Mouse (Mus musculus) megakaryocyte, adult 5-6 weeks (primary cell): ENCODE data around the gene Tbc1d5. TPM values are rescaled to one million over a fixed set of nuclear protein-coding genes. Genes with fewer than 3 reads are reported as not detected.

ENCODE experiments used
- ATAC-seq: 2 replicates; pipeline ENCODE4 v1.8.0; 2016; ENCODE audit warnings: mild to moderate bottlenecking, inconsistent platforms; ENCODE audit not compliant: poor library complexity, severe bottlenecking
- total RNA-seq, 2 experiments: library from RNA; stranded (forward) in 1 of 2; stranded (reverse) in 1 of 2; fragments of 153-499, 151-499 nt in 1 of 2; fragments of 221-1000, 200-1000 nt in 1 of 2; gene quantifications; 2 replicates each; pipeline versions ENCODE4 v1.2.3 to v1.2.4; 2015 to 2017

Tbc1d5 gene
- total RNA-seq (2015): 44.5 and 51.3 TPM in 2 replicates
- 28.0 and 35.7 TPM in 2 replicates for total RNA-seq (2017)

DNA sequence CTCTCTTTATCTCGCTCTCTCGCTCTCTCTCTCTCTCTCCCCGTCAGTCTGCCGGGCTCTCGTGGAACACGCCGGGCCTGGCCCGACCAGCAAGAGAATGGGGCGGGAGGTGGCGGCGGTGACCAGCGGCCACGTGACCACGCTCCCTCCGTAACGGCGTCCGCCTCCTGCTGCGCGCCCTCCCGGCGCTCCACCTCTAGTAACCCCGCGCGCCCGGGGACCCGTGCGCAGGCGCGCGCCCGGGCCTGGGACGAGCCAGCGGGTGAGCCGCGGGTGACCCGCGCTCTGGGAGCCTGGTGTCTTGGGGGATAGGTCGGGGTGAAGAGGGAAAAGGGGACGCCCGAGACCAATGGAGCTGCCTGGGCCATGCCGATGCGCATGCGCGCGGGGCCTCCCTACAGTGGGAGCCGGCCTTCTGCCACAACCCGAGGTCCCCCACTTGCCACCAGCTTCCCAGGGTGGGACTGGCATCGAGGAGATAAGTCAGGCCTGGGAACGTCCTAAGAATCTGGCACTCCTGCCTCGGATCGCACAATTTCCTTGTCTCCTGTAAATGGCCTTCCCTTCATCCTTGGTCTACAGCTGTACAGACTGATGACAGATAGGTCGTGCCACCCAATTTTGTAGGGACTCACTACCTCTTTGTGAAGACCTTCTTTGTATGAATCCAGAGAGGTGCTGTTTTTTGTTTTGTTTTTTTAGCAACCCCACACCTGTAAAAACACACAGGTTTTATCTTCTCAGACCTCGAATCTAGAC is at the start of gene Tbc1d5:
TSS of gene Tbc1d5 (minus strand) at position 158 of the 759 bp plus-strand sequence.
- ATAC-seq: peak; percentile 87

DNA sequence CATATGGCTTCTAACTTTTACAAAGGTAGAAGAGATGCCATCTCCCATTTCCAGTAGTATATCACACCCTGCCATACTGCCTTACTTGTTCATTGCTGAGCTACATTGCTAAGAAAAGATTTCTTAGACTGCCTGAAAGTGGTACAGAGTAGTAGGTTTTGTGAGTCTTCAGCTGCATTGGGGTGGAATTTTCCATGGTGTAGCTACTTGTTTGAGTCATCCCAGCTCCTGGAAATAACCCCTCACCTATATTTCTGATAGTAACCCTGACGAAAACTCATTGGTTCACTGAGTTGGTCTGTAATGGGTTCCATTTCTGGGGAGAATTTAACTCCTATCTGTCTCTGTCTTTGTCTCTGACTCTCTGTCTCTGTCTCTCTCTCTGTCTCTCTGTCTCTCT is 46.9 kb upstream of the Tbc1d5 start:
- ATAC-seq: no peak

DNA sequence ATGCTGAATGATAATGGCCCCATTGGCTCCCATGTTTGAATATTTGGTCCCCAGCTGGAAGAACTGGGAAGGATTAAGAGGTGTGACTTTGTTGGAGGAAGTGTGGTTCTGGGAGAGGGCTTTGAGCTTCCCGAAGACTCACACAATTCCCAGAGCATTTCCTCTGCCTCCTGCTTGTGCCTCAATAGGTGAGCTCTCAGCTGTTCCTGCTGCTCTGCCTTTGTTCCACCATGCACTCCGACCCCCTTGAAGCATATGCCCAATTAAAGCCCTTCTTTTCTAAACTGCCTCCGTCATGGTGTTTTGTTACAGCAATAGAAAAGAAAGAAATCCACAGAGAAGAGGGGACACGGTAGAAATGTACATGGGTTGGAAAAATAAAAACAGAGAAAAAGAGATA is 44.0 kb upstream of the Tbc1d5 start:
- no peak for ATAC-seq

DNA sequence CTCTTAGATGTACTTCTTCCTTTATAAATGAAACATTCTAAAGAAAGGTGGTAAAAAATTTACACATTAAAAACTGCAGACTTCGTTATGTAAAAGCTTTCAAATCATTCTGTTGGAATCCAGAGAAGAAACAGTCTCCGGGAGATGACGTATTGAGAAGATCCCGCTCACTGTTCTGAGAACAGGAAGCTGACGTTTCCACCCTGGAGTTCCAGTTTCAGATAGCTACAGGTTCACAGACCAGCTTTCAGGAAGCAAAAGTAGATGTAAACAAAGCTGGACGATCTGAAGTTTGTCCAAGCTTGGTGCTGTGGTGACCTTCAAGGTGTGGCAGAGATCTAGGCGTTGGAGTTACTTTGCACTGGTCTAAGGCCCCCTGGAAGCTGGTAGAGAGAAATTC is 41.9 kb upstream of the Tbc1d5 start:
- peak; percentile 91 for ATAC-seq

DNA sequence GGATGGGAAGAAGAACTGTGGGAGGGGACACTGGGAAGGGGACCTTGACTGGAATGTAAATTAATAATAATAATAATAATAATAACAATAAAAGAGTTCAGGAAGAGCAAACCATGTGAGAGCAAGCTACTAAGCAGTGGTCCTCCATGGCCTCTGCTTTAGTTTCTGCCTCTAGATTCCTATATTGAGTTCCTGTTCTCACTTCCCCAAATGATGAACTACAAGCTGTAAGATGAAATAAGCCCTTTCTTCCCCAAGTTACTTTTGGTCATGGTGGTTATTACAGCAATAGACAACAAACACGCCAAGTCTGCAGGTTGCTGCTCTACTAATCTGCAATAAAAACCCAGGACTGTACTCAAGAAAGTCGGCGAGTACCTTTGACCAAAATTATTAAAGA is 40.7 kb upstream of the Tbc1d5 start:
- peak; percentile 78 for ATAC-seq

DNA sequence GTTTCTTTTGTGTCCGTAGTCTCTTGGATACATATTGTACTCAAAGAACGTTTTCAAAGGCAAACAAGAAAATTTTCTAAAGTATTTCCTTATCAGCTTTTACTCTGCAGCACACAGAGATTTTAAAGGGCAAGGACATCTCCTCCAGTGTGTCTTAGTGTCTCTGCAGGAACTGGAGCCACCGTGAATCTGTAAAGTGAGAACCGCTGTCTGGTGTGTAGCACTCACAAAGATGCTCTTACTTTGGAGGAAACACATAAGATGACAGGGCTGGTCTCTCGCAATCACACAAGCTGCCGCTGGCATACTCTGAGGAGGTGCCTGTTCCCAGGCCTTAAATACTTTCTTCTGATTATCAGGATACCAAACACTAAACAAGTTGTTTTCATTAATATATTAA is 37.3 kb upstream of the Tbc1d5 start:
- no peak for ATAC-seq

DNA sequence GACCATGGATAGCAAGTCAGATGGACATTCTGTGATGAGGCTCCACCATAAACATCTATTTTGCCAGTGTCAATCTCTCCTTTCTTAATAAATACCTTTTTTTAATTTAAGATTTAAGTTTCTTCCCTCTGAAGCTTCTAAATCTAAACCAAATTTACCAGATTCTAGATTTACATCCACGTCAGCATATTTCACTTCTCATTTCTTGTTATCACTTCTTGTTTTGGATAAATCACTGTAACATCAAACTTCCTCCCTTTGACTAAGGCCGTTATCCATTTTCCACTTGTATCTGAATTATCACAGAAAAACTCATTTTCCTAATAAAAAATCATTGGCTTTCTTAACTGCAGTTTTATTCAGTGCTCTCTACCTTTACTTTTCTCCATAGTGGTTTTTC is 30.4 kb upstream of the Tbc1d5 start:
- peak; percentile 93 for ATAC-seq

DNA sequence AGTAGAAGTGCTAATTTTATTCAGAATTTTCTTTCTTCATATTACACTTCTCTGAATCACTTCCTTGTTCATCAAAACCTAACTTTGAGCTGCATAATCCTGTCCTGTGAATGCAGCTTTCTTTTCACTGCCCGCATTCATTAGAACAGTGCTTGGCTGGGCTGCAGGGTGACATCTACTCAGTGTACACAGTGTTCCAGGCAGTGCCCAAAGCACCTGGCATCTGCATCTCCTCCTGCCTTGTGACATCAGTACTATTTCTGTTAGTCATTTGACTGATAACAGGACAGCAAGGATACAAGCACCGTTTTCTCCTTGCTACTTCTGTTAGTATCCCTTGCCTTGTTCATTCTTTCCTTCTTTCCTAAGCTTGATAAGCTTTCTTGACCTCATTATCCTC is 25.5 kb upstream of the Tbc1d5 start:
- no peak for ATAC-seq

DNA sequence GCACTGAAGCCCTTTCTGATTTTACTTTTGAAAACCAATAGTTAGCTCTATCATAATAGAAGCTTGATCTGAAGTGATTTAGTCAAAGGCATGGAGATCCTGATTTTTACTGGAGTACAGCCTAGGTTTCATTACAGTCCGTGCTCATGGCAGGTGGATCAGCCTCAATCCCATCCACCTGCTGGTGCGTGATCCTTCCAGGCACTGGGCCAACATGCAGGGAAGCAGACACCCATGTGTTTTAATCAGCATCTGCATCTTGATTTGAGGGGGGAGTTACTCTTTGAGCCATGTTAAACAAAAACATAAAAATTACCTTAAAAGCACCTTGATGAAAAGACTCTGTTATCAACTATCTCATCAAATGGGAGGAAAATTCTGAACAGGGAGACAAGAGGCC is 16.4 kb upstream of the Tbc1d5 start:
- no peak for ATAC-seq

DNA sequence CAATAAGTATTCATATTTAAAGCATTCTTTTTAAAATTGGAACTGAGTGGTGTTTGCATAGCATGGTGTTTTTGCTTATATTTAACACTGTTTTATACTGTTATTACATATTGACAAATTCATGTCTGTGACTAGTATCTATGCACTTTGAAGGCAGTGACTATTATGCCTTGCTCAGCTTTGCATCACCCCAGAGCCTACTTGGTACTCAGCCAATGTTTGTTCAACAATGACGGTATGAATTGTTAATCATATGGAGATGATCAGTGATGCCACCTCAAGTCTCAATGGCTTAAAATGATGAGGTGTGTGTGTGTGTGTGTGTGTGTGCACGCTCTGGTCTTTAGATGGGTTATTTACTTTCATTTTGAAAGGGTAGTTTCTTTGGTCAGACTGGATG is 15.6 kb upstream of the Tbc1d5 start:
- ATAC-seq: no peak

DNA sequence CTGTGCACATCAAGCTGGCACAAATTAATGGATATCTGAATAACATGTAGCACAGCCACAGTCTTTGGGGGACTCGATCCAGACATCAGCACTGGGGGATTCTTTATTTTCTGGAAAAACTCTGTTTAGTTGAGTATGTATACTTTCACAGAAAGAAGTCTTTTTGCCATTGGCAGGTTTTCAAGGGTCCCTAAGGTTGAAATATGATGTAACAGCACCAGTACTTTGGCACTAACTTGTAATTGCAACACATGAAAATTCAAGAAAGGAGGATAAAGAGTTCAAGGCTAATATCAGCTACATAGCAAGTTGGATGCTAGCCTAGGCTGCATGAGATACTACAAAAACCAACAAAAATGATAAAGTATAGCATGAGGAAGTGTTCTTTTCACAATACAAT is 12.2 kb upstream of the Tbc1d5 start:
- no peak for ATAC-seq

DNA sequence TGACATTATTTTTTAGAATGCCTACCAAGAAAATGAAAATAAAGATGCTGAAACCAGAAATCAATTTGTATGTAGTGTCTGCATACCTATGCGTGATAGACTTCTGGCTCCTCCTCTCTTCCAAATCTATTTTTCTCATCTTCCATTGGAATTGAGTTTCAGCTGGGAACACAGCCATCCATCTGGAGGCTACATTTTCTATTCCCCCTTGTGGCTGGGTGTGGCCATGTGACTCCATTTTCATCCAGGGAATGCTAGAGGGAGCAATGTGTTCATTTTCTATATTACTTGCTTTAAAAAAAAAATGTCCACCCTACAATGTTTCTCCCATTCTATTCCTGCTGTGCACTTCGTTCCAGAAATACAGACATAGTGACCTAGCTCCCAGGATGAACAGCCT is 3.6 kb upstream of the Tbc1d5 start:
- no peak for ATAC-seq

DNA sequence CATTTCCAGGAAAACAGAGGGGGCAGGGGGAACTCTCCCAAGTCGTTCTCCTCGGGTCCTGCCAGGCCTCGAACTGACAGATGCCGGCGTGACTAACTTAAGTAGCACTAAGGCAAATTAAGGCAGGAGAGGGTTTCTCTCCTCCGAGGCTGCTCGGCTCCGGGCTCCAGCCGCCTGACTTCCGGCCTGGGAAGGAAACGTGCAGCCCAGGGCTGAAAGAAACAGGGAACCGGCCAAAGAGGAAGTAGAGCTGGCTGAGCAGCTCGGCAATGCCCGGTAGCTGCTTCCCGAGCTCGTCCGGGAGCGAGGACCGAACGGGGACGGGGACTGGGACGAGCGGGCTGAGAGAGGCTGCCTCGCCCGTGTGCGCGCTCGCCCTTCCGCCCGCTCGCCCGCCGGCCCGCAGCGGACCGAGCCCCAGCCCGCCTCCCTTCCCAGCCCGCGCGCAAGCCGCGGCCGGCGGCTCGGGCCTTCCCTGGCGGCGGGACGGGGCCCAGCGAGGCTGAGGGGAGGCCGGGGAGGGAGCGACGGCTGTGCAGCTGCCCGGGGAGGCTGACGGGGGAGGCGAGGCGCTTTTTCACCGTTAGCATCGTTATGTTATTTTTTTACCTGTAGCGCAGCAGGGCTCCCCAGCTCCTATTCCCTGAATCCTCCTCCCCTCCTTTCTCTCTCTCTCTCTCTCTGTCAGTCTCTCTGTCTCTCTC is 509 bp downstream of the Tbc1d5 start:
- ATAC-seq: peak; percentile 78

DNA sequence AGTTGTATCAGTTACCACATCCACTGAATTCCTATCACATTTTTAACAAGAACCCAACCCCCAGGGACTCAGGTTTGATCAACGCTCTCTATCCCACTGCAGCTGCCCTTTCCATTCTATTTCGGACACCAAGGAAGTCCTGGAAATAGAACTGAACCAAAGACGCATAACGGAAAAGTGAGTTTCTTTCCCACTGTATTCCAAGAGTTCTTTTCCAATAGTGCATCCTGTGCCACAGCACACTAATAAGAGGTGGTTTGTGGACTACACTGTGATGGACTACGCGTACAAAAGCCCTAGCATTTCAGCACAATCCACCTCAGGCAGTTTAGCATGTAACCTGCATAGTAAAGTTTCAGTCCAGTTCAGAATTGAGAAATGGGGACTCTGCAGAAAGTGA is 1.2 kb downstream of the Tbc1d5 start:
- ATAC-seq: peak; percentile 5; the same call in 1 of the 2 replicates

DNA sequence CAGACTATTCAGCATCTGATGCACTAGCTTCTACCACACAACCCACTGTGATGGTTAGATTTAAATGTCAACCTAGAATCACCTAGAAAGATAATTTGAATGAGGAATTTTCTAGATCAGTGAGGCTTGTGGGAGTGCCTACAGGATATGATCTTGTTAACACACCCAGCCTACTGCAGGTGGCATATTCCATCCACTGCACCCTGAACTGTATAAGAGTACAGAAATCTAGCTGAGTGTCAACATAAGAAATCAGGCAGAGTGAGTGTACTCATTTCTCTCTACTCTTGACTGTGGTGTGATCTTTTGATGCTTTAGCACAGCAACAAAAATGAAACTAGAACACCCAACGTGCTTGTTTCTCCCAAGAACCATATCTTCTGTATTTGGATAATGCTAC is 6.8 kb downstream of the Tbc1d5 start:
- ATAC-seq: no peak

DNA sequence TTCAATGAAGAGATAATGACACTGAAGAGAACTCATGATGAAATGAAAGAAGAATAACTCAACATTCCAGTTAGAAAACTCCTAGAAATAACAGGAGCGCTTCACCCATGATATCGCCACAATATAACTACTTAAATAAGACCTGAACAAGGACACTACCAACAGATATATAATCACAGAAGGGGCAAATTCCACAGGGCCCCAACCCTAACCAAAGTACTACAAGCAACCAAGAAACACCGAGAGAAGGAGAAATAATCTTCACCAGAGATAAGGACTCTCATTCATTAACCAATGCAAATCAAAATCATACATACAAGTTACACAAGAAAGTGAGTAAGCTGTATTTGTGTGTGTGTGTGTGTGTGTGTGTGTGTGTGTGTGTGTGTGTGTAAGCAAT is 7.6 kb downstream of the Tbc1d5 start:
- no peak for ATAC-seq

DNA sequence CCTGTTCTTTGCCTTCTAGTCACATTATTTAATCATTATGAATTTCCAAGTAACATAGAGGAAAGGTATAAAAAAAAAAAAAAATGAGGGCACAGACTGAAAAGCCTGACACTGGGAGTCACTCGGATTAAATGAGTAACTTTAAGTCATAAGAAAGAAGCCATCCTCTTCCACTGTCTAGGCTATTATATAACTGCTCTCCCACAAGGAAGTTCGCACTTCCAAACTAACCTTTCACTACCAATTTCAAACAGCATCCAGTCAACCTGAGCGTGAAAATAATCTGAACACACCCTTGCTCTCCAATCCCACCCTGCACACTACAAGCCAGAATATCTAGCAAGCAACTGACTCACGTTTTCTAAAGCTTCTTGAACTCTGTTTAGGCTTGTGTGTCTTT is 9.2 kb downstream of the Tbc1d5 start:
- no peak for ATAC-seq

DNA sequence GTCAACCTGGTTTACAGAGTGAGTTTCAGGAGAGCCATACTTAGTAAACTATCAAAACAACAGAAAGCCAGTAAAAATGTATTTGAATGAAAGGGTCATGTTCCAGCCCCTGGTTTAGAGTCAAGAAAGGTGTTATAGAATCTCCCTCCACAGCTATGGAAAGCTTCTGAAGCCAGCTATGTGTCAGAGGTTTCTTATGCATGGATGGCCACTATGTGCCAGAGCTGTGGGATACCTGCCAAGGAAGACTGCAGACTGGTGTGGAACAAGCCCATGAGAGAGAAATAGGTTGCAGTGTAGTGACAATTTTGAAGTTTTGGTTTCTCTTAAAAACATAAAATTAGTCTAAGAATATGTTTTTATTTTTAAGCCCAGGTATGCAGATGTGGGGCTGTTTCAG is 16.8 kb downstream of the Tbc1d5 start:
- no peak for ATAC-seq

DNA sequence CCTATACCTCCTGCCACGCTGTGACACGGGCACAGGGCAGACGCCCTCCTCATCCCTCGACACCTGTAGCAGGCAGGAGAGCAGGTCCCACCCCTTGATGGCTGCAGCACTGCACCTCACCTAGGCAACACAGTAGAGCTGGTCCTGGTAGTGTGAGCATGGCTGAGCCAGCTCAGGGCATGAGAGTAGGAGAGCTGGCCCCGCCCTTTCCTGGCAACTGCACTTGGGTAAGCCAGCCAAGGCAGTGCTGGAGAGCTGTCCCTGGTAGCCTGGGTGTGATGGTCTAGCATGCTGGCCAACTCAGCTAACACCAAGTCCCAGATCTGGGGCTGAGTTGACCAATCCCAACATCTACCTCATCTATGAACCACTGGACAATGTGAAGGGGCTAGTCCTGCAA is 19.9 kb downstream of the Tbc1d5 start:
- peak; percentile 52; the same call in 1 of the 2 replicates for ATAC-seq

DNA sequence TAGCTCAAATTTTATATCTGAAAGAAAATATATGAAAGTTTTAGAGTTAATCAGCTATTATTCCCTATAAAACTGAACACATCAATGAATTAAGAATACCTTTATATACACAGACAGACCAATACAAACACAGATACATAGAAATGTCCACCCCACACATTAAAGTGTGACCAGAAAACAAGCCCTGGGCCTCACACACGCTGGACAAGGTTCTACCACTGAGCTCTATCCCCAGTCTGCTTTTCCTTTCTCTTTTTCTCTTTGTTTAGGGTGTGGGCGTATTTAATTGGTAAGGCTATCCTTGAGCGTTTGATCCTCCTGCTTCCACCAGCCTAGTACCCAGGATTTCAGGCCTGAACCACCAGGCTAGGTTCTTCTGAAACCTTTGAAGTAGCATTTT is 28.2 kb downstream of the Tbc1d5 start:
- no peak for ATAC-seq

DNA sequence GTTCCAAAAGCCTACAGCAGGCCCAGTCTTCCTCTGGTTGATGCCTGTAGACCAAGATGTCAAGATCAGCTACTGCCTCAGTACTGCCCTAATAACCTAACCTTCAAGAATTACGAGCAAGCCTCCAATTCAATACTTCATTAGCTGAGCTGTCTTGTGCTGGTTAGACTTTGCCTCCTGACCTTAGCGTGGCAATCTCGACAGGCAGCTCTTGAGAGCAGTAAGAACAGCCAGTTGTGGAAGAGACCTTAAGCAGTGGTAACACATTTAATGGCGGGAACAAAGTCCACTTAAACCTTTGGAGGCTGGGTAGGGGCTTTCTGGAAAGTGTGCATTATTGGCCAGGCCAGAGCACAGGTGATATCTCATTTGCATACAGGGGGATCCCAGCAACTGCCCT is 34.2 kb downstream of the Tbc1d5 start:
- no peak for ATAC-seq

DNA sequence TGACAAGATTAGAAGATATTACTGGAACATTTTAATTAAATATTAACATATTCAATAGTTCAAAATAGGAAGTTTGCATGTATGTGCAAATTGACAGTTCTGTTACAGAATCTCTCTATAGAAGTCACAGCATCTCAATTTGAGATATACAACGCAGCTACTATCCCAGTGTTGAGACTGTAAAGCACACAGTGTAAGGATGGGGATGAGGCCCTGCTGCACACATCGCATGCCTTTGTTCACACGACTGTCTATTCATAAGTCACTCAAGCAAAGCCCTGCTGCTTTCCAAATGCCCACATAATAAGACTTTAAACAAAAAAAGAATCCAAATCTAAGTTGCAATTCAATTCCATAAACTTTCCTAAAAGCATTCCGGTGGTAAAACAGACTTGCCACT is 37.1 kb downstream of the Tbc1d5 start:
- no peak for ATAC-seq
